Mouse (Mus musculus) C2C12 (cell line): ENCODE results near the gene E430018J23Rik.

ENCODE experiments used
- CTCF ChIP-seq: IDR thresholded peaks from one replicate; pipeline ENCODE4 v1.5.1; 2011; ENCODE audit not compliant: control insufficient read depth, insufficient read depth, insufficient read length
- FOSL1 ChIP-seq: IDR thresholded peaks from one replicate; pipeline ENCODE4 v1.8.0; 2011; ENCODE audit warnings: mild to moderate bottlenecking, low read length; ENCODE audit not compliant: poor library complexity, insufficient read depth, severe bottlenecking
- MAX ChIP-seq: IDR thresholded peaks from one replicate; pipeline ENCODE4 v1.6.1; 2011; ENCODE audit warnings: mild to moderate bottlenecking, control low read depth
- MYOD1 ChIP-seq: IDR thresholded peaks from one replicate; pipeline ENCODE4 v1.6.1; 2011; ENCODE audit warnings: low read depth; ENCODE audit not compliant: control insufficient read depth, insufficient read length
- USF1 ChIP-seq: IDR thresholded peaks from one replicate; pipeline ENCODE4 v1.6.1; 2011; ENCODE audit warnings: low read depth, mild to moderate bottlenecking, control low read depth, moderate library complexity

DNA sequence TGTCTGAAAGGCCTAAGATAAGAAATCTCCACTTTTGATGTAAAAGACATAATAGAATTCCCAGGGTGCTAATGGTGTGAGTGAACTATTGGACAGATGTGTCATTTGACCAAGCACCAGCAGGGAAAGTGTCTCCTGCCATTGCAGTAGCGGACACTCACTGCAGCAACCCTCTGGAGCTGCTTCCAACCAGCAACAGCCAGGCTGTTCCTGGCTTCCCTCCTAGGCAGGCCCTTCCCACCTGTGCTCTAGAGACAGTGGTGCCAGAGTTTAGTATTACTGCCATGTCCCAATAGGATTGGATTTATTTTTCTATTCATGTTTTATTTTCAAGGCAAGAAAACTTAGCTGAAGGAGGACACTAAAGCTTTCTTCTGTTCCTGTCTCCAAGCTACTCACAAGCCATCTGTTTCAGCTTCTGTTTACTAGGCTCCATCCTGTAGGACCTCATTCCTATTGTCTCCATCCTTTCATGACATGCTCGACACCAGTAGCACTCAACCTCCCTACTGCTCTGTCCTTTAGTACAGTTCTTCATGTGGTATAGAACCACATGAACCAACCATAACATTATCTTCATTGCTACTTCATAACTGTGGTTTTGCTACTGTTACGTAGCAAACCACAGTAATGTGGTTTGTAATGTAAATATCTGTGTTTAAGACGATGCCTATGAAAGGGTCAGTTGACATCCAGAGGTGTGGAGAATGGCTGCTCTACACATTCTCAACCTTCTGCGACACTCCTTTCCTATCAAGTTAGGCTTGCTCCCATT lies 42.0 kb downstream of the E430018J23Rik start:
- TF ChIP-seq CTCF (no peak), MAX (no peak), MYOD1 (no peak), FOSL1 (no peak), USF1 (no peak)
